Mouse (Mus musculus) kidney, embryonic 15.5 days (tissue): Measurements from ENCODE around the gene Pxmp4. TPM values are rescaled to one million over a fixed set of nuclear protein-coding genes. Genes with fewer than 3 reads are reported as not detected.

Experiments
- ATAC-seq: fragments of 200-750 bp; cut with Nextera tagmentation; replicated peaks from 2 replicates; pipeline ENCODE4 v1.8.0; 2017; ENCODE audit warnings: moderate TSS enrichment; ENCODE audit not compliant: low FRiP score
- H3K27ac ChIP-seq: fragments of 300-500 bp; sonication (generic); 2 replicates; pipeline ENCODE4 v1.5.1; 2015; ENCODE audit warnings: mild to moderate bottlenecking, inconsistent platforms
- H3K27me3 ChIP-seq: fragments of 300-500 bp; sonication (generic); 2 replicates; pipeline ENCODE4 v1.6.1; 2015; ENCODE audit warnings: inconsistent platforms
- H3K36me3 ChIP-seq: fragments of 300-500 bp; sonication (generic); 2 replicates; pipeline ENCODE4 v1.6.1; 2015; ENCODE audit warnings: inconsistent platforms
- H3K4me1 ChIP-seq: fragments of 300-500 bp; sonication (generic); 2 replicates; pipeline ENCODE4 v1.6.1; 2015; ENCODE audit warnings: inconsistent platforms
- H3K4me2 ChIP-seq: fragments of 300-500 bp; sonication (generic); 2 replicates; pipeline ENCODE4 v1.6.1; 2015; ENCODE audit warnings: moderate library complexity, mild to moderate bottlenecking, inconsistent platforms
- H3K4me3 ChIP-seq: fragments of 300-500 bp; sonication (generic); replicated peaks from 2 replicates; pipeline ENCODE4 v1.5.1; 2015; ENCODE audit warnings: mild to moderate bottlenecking, inconsistent platforms
- H3K9ac ChIP-seq: fragments of 300-500 bp; sonication (generic); 2 replicates; pipeline ENCODE4 v1.6.1; 2015; ENCODE audit warnings: mild to moderate bottlenecking, inconsistent platforms
- H3K9me3 ChIP-seq: fragments of 300-500 bp; sonication (generic); replicated peaks from 2 replicates; pipeline ENCODE4 v1.6.1; 2016; ENCODE audit warnings: inconsistent platforms
- WGBS: fragments of 180-500 bp; shearing (Covaris S2); methylation state at CpG from one replicate; pipeline ENCODE4 v1.1.7; 2015; ENCODE audit warnings: mixed read lengths; 5-methylcytosine and 5-hydroxymethylcytosine counted together
- polyA plus RNA-seq: library from polyadenylated mRNA; unstranded; fragments of >200 nt; fragmentation: Nextera tagmentation; extraction: Ambion mirVana; gene quantifications from 2 replicates; pipeline ENCODE4 v1.2.1, GENCODE M21; 2015

Gene Pxmp4
- polyA plus RNA-seq, 1 experiment from 2014 or later, result 29.8 TPM

- Histone ChIP-seq H3K27ac (no peak overlapping the region), H3K4me3 (peak overlapping the region; percentile 13), H3K36me3 (no peaks in the 10 kb centered on the region), H3K4me1 (peaks cover 32% of the 10 kb centered on the region), H3K27me3 (peaks cover 35% of the 10 kb centered on the region), H3K4me2 (peak overlapping the region; percentile 52), H3K9ac (no peak overlapping the region), H3K9me3 (no peaks in the 10 kb centered on the region)
- WGBS, result 29% methylated on average over 27 of the region's 27 CpGs
- ATAC-seq, result no peak
Observed at GRCm38 (mm10) chr2:154552424-154552907, 51.0 kb downstream of the Pxmp4 start.

DNA sequence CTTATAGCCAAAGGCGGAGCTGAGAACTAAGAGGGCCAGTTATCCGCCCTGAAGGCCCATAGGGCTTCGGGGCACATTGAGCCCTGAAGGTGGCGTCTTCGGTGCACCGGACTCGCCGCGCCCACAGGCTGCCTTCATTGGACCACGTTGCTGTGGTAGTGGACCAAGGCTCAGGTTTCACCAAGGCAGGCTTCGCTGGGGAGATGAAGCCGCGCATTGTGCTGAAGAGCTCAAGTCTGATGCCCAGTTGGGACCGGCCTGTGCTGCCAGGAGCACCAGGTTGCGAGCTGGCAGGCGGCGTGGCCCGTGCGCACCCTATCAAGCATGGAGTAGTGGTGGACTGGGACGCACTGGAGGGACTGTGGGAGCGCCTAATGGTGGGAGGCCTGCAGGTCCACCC lies 51.6 kb downstream of the Pxmp4 start:
- H3K4me2 ChIP-seq, result peak overlapping the region; percentile 52
- 27% methylated on average over 21 of the region's 21 CpGs for WGBS
- no peak overlapping the region for H3K9ac ChIP-seq
- H3K27ac ChIP-seq, result no peak overlapping the region
- peak overlapping the region; percentile 13 for H3K4me3 ChIP-seq
- no peaks in the 10 kb centered on the region for H3K36me3 ChIP-seq
- no peaks in the 10 kb centered on the region for H3K9me3 ChIP-seq
- H3K4me1 ChIP-seq, result peaks cover 27% of the 10 kb centered on the region
- peaks cover 35% of the 10 kb centered on the region for H3K27me3 ChIP-seq
- ATAC-seq, result 0 out of 2 replicates have a peak, but pooled peaks have one; percentile 13

- no peak for ATAC-seq
- Histone ChIP-seq H3K9me3 (no peaks in the 10 kb centered on the region), H3K9ac (no peak within 1 kb of the TSS), H3K4me1 (peaks cover 26% of the 10 kb centered on the region), H3K4me3 (peak within 1 kb of the TSS; percentile 13), H3K4me2 (peak within 1 kb of the TSS; percentile 52), H3K27me3 (peaks cover 35% of the 10 kb centered on the region), H3K27ac (no peak within 1 kb of the TSS), H3K36me3 (no peaks in the 10 kb centered on the region)
- WGBS, result 68% methylated on average over 4 of the region's 4 CpGs
Observed at GRCm38 (mm10) chr2:154551476-154551875, 52.0 kb downstream of the Pxmp4 start, which contains the start of gene Actl10. Actl10 (plus strand) TSS chr2:154551776.

GRCm38 (mm10) chr2:154550937-154551336 lies 52.6 kb downstream of the Pxmp4 start:
- Histone ChIP-seq H3K4me3 (no peak overlapping the region), H3K27ac (no peak overlapping the region), H3K9ac (no peak overlapping the region), H3K4me2 (no peak overlapping the region), H3K4me1 (peaks cover 26% of the 10 kb centered on the region), H3K9me3 (no peaks in the 10 kb centered on the region), H3K36me3 (no peaks in the 10 kb centered on the region), H3K27me3 (peaks cover 35% of the 10 kb centered on the region)
- ATAC-seq, result no peak
- 81% methylated on average over 2 of the region's 2 CpGs for WGBS

DNA sequence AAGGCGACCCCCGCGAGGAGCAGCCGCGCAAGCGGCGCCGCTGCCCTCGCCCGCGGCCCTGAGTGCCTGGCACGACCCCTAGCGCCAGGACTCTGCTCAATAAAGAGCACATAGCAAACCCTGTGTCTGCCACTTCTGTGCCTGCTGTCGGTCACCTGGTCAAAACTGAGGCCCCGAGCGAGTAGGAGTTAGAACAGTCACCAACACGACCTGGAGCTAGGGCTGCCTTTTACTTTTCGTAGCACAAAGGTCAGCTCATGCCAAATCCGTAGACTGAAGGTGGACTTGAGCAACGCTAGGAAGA lies 53.7 kb downstream of the Pxmp4 start:
- Histone ChIP-seq H3K36me3 (no peaks in the 10 kb centered on the region), H3K4me1 (peaks cover 26% of the 10 kb centered on the region), H3K27me3 (peaks cover 35% of the 10 kb centered on the region), H3K9me3 (no peaks in the 10 kb centered on the region), H3K9ac (no peak overlapping the region), H3K4me2 (peak overlapping the region; percentile 95), H3K4me3 (peak overlapping the region; percentile 50), H3K27ac (no peak overlapping the region)
- no peak for ATAC-seq
- WGBS, result 18% methylated on average over 20 of the region's 20 CpGs

DNA sequence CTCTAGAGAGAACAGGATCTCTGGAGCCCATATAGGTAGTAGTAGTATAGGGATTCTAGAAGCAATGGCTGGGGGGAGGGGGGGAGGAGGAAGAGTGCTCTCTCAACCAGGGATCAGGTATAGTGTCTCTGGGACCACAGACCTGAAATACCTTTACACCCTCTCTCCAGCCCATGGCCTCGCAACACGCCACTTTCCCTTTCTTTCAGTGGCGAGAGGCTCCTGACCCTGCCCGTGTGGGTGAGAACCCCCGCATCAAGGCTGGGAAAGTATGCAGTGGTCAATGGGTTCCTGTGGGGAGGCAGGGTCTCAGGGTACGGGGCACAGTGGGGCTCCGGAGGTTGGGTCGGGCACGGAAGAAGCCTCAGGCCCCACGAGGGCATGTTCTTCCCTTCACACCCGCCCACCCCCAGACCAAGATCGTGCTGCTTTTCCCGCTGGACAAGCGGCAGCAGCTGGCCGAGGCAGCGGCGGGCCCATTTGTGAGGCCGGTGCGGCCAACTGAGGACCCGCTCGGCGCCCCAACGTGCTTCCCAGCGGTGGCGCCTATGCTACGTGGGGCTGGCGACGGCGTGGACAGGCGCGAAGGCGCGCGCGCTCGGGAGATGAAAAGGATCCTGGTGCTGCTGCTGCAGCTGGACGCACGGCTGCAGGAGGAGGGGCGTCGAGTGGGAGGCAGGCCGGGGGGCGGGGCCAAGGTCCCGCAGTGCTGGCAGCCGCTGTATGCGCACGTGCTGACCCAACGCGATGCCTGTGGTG lies 54.2 kb downstream of the Pxmp4 start:
- WGBS, result 3% methylated on average over 48 of the region's 48 CpGs
- Histone ChIP-seq H3K27me3 (peaks cover 35% of the 10 kb centered on the region), H3K4me1 (peaks cover 26% of the 10 kb centered on the region), H3K4me2 (peak overlapping the region; percentile 95), H3K27ac (no peak overlapping the region), H3K4me3 (peak overlapping the region; percentile 50), H3K9me3 (no peaks in the 10 kb centered on the region), H3K36me3 (no peaks in the 10 kb centered on the region), H3K9ac (peak overlapping the region; percentile 37; the same call in 1 of the 2 replicates)
- peak; percentile 84 for ATAC-seq

DNA sequence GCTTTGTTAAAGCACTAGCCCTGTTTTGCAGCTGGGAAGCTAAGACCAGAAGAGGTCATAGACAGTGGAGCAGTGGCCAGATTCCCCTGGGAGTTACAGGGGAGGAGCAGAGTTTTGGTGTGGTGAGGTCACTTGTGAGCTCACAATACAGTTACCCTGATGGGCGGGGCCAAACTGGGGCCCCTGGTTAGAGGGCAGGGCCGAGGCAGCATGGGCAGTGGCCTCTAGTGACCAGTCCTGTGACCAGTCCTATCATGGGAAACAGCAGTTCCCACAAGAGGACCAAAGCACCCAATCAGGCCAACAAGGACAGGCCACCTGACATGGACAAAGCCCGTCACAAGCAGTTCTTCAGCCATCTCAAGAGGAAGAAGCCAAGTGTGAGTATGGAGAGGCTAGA lies 54.8 kb downstream of the Pxmp4 start:
- Histone ChIP-seq H3K4me1 (peaks cover 26% of the 10 kb centered on the region), H3K27ac (no peak overlapping the region), H3K4me3 (no peak overlapping the region), H3K36me3 (no peaks in the 10 kb centered on the region), H3K9me3 (no peaks in the 10 kb centered on the region), H3K27me3 (peaks cover 35% of the 10 kb centered on the region), H3K9ac (no peak overlapping the region), H3K4me2 (peak overlapping the region; percentile 95; the same call in 1 of the 2 replicates)
- no peak for ATAC-seq
- 57% methylated on average over 3 of the region's 3 CpGs for WGBS

DNA sequence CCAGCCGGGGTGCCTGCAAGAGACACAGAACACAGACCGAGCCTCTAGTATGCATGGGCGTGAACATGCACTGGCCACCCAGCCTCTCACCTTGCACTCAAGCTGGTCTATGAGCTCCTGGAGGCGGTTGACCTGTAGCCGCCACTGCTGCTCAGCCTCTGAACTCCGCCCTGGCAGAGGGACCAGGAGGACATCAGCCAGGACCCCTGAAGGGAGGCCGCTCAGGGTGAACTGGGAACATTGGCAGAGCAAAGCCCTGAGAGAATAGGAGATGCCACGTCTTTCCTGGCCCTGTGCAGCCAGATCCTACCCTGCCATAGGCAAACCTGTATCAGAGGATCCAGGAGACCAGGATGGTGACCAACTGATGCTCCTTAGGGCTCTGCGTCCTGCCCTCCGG lies 56.8 kb downstream of the Pxmp4 start, which contains the start of gene 1700003F12Rik:
1700003F12Rik (plus strand) TSS at position 375 of the 400 bp plus-strand sequence.
- Histone ChIP-seq H3K9me3 (no peaks in the 10 kb centered on the region), H3K36me3 (no peaks in the 10 kb centered on the region), H3K27me3 (peaks cover 21% of the 10 kb centered on the region), H3K27ac (no peak within 1 kb of the TSS), H3K4me1 (peaks cover 14% of the 10 kb centered on the region), H3K9ac (no peak within 1 kb of the TSS), H3K4me2 (no peak within 1 kb of the TSS), H3K4me3 (no peak within 1 kb of the TSS)
- ATAC-seq, result no peak
- 91% methylated on average over 10 of the region's 10 CpGs for WGBS

DNA sequence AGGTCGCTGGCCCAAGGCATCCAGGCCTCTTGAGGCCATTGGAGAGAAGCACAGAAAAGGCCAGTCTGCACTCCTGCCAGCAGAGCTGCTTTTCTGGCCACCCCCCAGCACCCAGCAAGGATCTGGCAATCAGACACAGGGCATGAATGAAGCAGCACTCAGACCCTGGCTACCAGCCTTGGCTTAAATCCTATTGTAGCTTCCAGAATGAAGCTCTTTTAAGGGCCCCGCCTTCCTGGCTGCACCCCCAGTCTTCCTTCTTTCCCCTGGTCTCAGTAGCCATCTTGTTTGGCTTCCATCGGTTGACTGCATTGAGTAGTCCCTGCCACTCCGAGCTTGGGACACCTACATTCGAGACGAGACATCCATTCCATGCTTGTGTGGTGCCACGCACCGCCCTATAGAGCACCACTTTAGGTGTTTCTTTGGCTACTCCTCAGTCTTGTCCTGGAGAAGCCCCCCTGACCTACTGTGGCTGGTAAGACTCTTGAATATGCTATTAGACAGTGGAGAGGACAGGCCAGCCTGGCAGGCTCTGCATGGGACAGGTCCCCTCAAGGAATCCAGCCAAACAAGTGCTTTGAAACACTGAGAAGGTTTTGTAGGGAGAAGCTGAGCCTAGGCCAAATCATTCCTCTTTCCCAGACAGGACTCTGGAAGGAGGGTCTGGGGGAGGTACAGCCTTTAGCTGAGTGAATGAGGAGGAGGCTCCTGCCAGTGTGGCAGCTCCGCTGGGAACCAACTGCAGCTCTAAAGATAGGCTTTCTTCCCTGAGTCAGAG lies 59.8 kb downstream of the Pxmp4 start:
- Histone ChIP-seq H3K9me3 (no peaks in the 10 kb centered on the region), H3K4me3 (no peak overlapping the region), H3K36me3 (0 out of 2 replicates have a peak, but pooled peaks cover 3% of the 10 kb centered on the region), H3K4me2 (no peak overlapping the region), H3K27ac (no peak overlapping the region), H3K27me3 (no peaks in the 10 kb centered on the region), H3K4me1 (no peaks in the 10 kb centered on the region; the same call in 1 of the 2 replicates), H3K9ac (no peak overlapping the region)
- no peak for ATAC-seq
- WGBS, result 79% methylated on average over 9 of the region's 9 CpGs

DNA sequence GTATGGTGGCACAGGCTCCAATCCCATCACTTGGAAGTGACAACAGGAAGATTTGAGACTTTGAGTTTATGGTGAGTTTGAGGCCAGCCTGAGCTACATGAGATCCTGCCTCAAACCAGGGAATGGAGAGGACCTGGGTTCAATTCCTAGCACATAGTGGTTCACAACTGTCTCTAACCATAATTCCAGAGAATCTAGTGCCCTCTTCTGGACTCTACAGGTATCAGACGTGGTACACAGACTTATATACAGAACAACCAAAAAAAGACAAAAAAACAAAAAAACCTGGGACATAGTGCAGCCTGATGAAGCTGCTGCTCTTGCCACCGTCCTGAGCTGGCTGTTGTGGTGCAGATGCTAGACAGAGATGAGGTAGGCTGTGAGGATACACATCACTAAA lies 61.9 kb downstream of the Pxmp4 start:
- Histone ChIP-seq H3K4me2 (no peak overlapping the region), H3K9me3 (no peaks in the 10 kb centered on the region), H3K27ac (no peak overlapping the region), H3K4me1 (no peaks in the 10 kb centered on the region), H3K27me3 (no peaks in the 10 kb centered on the region), H3K36me3 (peaks cover 16% of the 10 kb centered on the region), H3K4me3 (no peak overlapping the region), H3K9ac (no peak overlapping the region)
- no peak for ATAC-seq
- 88% methylated on average over 2 of the region's 2 CpGs for WGBS

DNA sequence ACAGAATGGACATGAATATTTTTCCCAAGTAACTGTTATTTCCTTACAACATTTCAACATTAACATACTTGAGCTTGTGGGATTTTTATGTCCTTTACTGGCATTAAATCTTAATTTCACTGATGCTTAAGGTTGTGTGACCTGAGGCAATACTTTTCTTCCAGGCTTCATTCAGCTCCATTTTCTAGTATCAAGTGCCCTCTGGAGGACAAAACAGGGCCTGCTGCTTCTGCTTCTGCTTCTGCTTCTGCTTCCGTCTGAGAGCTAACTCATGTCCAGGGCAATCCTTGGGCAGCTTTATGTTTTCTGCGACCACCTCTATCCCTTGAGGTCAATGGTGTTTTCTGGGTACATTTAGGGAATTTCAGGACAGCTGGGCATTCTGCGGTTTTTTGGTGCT lies 63.8 kb downstream of the Pxmp4 start:
- Histone ChIP-seq H3K9ac (no peak overlapping the region), H3K27me3 (no peaks in the 10 kb centered on the region), H3K4me1 (no peaks in the 10 kb centered on the region), H3K9me3 (no peaks in the 10 kb centered on the region), H3K36me3 (peaks cover 35% of the 10 kb centered on the region), H3K4me2 (no peak overlapping the region), H3K27ac (no peak overlapping the region), H3K4me3 (no peak overlapping the region)
- WGBS, result 79% methylated on average over 3 of the region's 3 CpGs
- no peak for ATAC-seq

DNA sequence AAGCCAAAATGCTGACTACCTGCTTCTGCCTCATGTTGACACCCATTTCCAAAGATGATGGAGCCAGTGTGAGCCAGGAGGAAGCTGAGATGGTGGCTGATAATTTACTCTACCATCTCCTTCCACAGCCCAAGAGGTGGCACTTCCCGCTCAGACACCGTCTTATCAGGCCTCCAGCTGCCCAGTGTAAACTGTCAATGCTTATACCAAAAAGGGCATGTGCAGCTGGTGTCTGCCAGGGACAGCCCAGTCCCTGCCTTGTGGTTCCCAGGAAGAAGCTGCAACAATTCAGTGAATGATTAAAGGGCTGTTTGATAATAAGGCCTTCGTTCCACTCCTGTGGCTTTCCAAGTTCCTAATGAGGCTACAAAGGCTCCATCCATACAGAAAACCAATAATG lies 64.8 kb downstream of the Pxmp4 start:
- H3K4me2 ChIP-seq, result no peak overlapping the region
- H3K36me3 ChIP-seq, result peaks cover 45% of the 10 kb centered on the region
- H3K9me3 ChIP-seq, result no peaks in the 10 kb centered on the region
- no peak overlapping the region for H3K27ac ChIP-seq
- no peak for ATAC-seq
- H3K4me1 ChIP-seq, result no peaks in the 10 kb centered on the region
- WGBS, result 68% methylated on average over 3 of the region's 3 CpGs
- no peak overlapping the region for H3K4me3 ChIP-seq
- H3K27me3 ChIP-seq, result no peaks in the 10 kb centered on the region
- no peak overlapping the region for H3K9ac ChIP-seq
